In genomic region chr12:85485890-85486765, GRCm38 (mm10) we compare ENCODE assay signal across 8 mouse cellular contexts. TPM values are rescaled to one million over a fixed set of nuclear protein-coding genes. Genes with fewer than 3 reads are reported as not detected.
DNase-seq lines count a peak whose midpoint lies in the region; ATAC-seq and TF ChIP-seq lines count a peak whose summit lies in the region.

No protein-coding gene starts in this region.

- ATAC-seq in forebrain, embryonic 15.5 days (replicated peaks), result peak; percentile 96
- peak; percentile 95 for ATAC-seq in neural tube, embryonic 14.5 days (ENCODE audit: low read depth)

- H3K9me3 ChIP-seq in ES-E14 (ENCODE audit: control insufficient read depth, insufficient read depth, low read depth, low read length), result no peaks in the 10 kb centered on the region
- no peaks in the 10 kb centered on the region for H3K9me3 ChIP-seq in forebrain, embryonic 15.5 days
- no peaks in the 10 kb centered on the region for H3K9me3 ChIP-seq in neural tube, embryonic 14.5 days (ENCODE audit: control insufficient read depth, low read length)

- H3K27me3 ChIP-seq in forebrain, embryonic 15.5 days, result 0 out of 2 replicates have a peak, but pooled peaks cover 4% of the 10 kb centered on the region
- no peaks in the 10 kb centered on the region for H3K27me3 ChIP-seq in neural tube, embryonic 14.5 days (ENCODE audit: control insufficient read depth, insufficient read depth, low read length)

- no peak overlapping the region for H3K27ac ChIP-seq in ES-E14 (ENCODE audit: insufficient read depth, low read depth, low read length, poor library complexity, severe bottlenecking)
- peak overlapping the region; percentile 62 for H3K27ac ChIP-seq in forebrain, embryonic 15.5 days (replicated peaks)
- H3K27ac ChIP-seq in neural tube, embryonic 14.5 days (ENCODE audit: low read depth, low read length), result peak overlapping the region; percentile 79

- H3K4me3 ChIP-seq in ES-E14 (ENCODE audit: insufficient read depth in 1 of 2, low read depth in 1 of 2, low read length in 2 of 2, poor library complexity in 1 of 2, severe bottlenecking in 1 of 2), result peak overlapping the region; percentile 63 to 72
- peak overlapping the region; percentile 65 for H3K4me3 ChIP-seq in forebrain, embryonic 15.5 days
- H3K4me3 ChIP-seq in neural tube, embryonic 14.5 days (ENCODE audit: low read depth, low read length), result peak overlapping the region; percentile 53

- intact Hi-C loops in heart, postnatal 25 days (cut with DNase I), result loop anchor here (1.0 to 2.0 kb wide), 2 partner anchors 12 to 33 kb away; no protein-coding TSS in a partner anchor

- H3K36me3 ChIP-seq in ES-E14 (ENCODE audit: control insufficient read depth, insufficient read depth, low read length, poor library complexity, severe bottlenecking), result no peaks in the 10 kb centered on the region
- H3K36me3 ChIP-seq in forebrain, embryonic 15.5 days, result no peaks in the 10 kb centered on the region
- H3K36me3 ChIP-seq in neural tube, embryonic 14.5 days (ENCODE audit: control insufficient read depth, insufficient read depth, low read length), result no peaks in the 10 kb centered on the region

- under 1% methylated on average over 52 of the region's 52 CpGs for WGBS in forebrain, embryonic 15.5 days
- under 1% methylated on average over 51 of the region's 52 CpGs for WGBS in neural tube, embryonic 14.5 days

- H3K4me1 ChIP-seq in ES-E14 (ENCODE audit: control insufficient read depth in 2 of 2, insufficient read depth in 2 of 2, low read length in 2 of 2, poor library complexity in 1 of 2), result peaks cover 0 to 5% of the 10 kb centered on the region in 2 experiments; a peak in 1 of 4 replicates
- peaks cover 24% of the 10 kb centered on the region for H3K4me1 ChIP-seq in forebrain, embryonic 15.5 days
- peaks cover 10% of the 10 kb centered on the region for H3K4me1 ChIP-seq in neural tube, embryonic 14.5 days (ENCODE audit: control insufficient read depth, insufficient read depth, low read length)

- in situ Hi-C loops in ES-E14 (cut with MboI; ENCODE audit: low sequenced_read_pairs in 2 of 2, unreplicated experiment in 2 of 2), result loop anchor here (10.0 kb wide), 2 partner anchors 121 to 141 kb away; no protein-coding TSS in a partner anchor

- H3K9ac ChIP-seq in ES-E14 (ENCODE audit: insufficient read depth, low read depth, low read length, poor library complexity, severe bottlenecking), result peak overlapping the region; percentile 79
- peak overlapping the region; percentile 55 for H3K9ac ChIP-seq in forebrain, embryonic 15.5 days (replicated peaks)
- peak overlapping the region; percentile 51 for H3K9ac ChIP-seq in neural tube, embryonic 14.5 days (replicated peaks; ENCODE audit: low read depth, low read length)

- peak overlapping the region; percentile 57 for H3K4me2 ChIP-seq in forebrain, embryonic 15.5 days (replicated peaks)
- peak overlapping the region; percentile 71 for H3K4me2 ChIP-seq in neural tube, embryonic 14.5 days (ENCODE audit: low read depth, low read length)

- DNase-seq in ES-E14 (ENCODE audit: low read depth, low spot score), result peak; percentile 88
- DNase-seq in cerebellum, adult 11 months, result peak; percentile 91
- peak; percentile 93 for DNase-seq in heart, postnatal 25 days (ENCODE audit: low spot score)
- DNase-seq in layer of hippocampus, adult 18-20 months (ENCODE audit: low spot score in 2 of 2), result peak; percentile 91 to 94
- DNase-seq in lung, adult 18-20 months, result peak; percentile 95 to 97
- DNase-seq in testis, postnatal 10 days (ENCODE audit: low spot score), result peak; percentile 99

TF ChIP-seq in ES-E14, 5 proteins besides CTCF, POLR2A, EP300 and RAD21:
- no peak for TF ChIP-seq ZNF384 (IDR thresholded peaks at IDR 0.05; ENCODE audit: low read depth, low read length)
- TF ChIP-seq HCFC1 (IDR thresholded peaks at IDR 0.05; ENCODE audit: borderline replicate concordance, insufficient read depth, low read length), result 0 out of 2 replicates have a peak, but pooled peaks have one; percentile 21

RNA-seq across cellular contexts. Expression of gene Fos, which starts 12.4 kb away (rescaled TPM):
- total RNA-seq in ES-E14 (2012; rRNA removed), result 10.3 and 10.6 TPM in 2 replicates
- polyA plus RNA-seq in forebrain, embryonic 15.5 days (2015; fragmentation: Nextera tagmentation; extraction: Ambion mirVana), result 1.6 and 2.2 TPM in 2 replicates
- total RNA-seq in heart, postnatal 25 days (2021), result 1 to 10 TPM; 3.4 to 3.9 TPM
- 10 to 100 TPM; 26.1 to 28.2 TPM for total RNA-seq in layer of hippocampus, adult 18-20 months (2021)
- 2.8 and 4.0 TPM in 2 replicates for polyA plus RNA-seq in neural tube, embryonic 14.5 days (2014; fragmentation: Nextera tagmentation; extraction: Ambion mirVana)
